Comparison of ENCODE assay signal across 9 mouse cellular contexts in the genomic region with DNA sequence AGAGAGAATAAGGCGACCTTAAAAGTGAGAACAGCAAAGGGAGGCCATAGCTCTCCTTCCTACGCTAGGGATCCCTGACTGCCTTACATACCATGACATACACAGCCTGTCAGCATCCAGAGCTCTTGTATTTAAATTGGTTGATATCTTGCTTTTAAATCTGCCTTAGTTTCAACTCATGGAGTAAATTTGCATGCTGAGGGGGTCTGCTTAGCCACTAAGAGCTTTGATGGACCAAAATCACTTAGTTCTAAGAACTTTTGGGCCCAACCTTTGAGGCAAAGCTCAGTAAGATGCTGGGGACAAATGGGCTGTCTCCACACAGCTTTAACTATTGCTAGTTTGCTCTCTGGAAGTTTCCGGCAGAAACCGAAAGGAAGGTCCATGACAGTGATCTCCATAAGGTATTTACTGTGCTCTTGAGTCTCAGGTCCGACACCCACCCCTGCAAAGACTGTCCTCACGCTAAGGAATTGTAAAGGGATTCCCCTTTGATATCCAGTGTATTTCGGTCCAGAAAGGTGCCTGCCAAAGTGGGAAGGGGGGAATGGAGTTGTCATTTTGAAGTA. TPM values are rescaled to one million over a fixed set of nuclear protein-coding genes. Genes with fewer than 3 reads are reported as not detected.
DNase-seq lines count a peak whose midpoint lies in the region; ATAC-seq and TF ChIP-seq lines count a peak whose summit lies in the region.
"Had no signal": no experiment of that assay in that cellular context is flagged by ENCODE, and none has a peak within 500 bp of the region (broad histone marks: within the 10 kb centered on the region; RNA-seq: fewer than 3 reads in every experiment).

No protein-coding gene starts in this region.

- no peak for ATAC-seq in lung, embryonic 15.5 days (ENCODE audit: borderline replicate concordance, extremely low read depth, low FRiP score, low TSS enrichment)
- no peak for ATAC-seq in embryonic facial prominence, embryonic 11.5 days (replicated peaks; ENCODE audit: insufficient number of reproducible peaks, low FRiP score, low TSS enrichment, low read depth)
- no peak for ATAC-seq in limb, embryonic 12.5 days (ENCODE audit: insufficient number of reproducible peaks, insufficient read depth, low FRiP score, low TSS enrichment, low read depth)

- WGBS in lung, embryonic 15.5 days, result 10% methylated on average over 7 of the region's 7 CpGs
- 28% methylated on average over 7 of the region's 7 CpGs for WGBS in embryonic facial prominence, embryonic 11.5 days
- WGBS in limb, embryonic 12.5 days, result 23% methylated on average over 7 of the region's 7 CpGs
- WGBS in small intestine, adult 2 months, result 22% methylated on average over 7 of the region's 7 CpGs

- H3K36me3 ChIP-seq in lung, embryonic 15.5 days, result no peaks in the 10 kb centered on the region
- no peaks in the 10 kb centered on the region for H3K36me3 ChIP-seq in embryonic facial prominence, embryonic 11.5 days (replicated peaks; ENCODE audit: control insufficient read depth, insufficient read depth, low read depth, low read length)
- H3K36me3 ChIP-seq in limb, embryonic 12.5 days, result no peaks in the 10 kb centered on the region
- H3K36me3 ChIP-seq in small intestine, adult 2 months (ENCODE audit: control insufficient read depth, insufficient read depth, low read length), result no peaks in the 10 kb centered on the region

- peak overlapping the region; percentile 51 for H3K9ac ChIP-seq in lung, embryonic 15.5 days
- H3K9ac ChIP-seq in embryonic facial prominence, embryonic 11.5 days (replicated peaks; ENCODE audit: low read length), result peak overlapping the region; percentile 81
- peak overlapping the region; percentile 66 for H3K9ac ChIP-seq in limb, embryonic 12.5 days (replicated peaks)

- no peaks in the 10 kb centered on the region for H3K9me3 ChIP-seq in lung, embryonic 15.5 days
- H3K9me3 ChIP-seq in embryonic facial prominence, embryonic 11.5 days (replicated peaks; ENCODE audit: control insufficient read depth, low read length), result no peaks in the 10 kb centered on the region
- H3K9me3 ChIP-seq in limb, embryonic 12.5 days, result no peaks in the 10 kb centered on the region

- no peak for TF ChIP-seq CTCF in small intestine, adult 2 months (IDR thresholded peaks at IDR 0.05; ENCODE audit: extremely low read depth, insufficient read length, insufficient replicate concordance, low read depth, low read length)

- H3K4me3 ChIP-seq in lung, embryonic 15.5 days, result peak overlapping the region; percentile 41
- peak overlapping the region; percentile 49 for H3K4me3 ChIP-seq in embryonic facial prominence, embryonic 11.5 days (ENCODE audit: low read depth, low read length)
- H3K4me3 ChIP-seq in limb, embryonic 12.5 days (replicated peaks), result peak overlapping the region; percentile 41
- no peak overlapping the region; the same call in 1 of the 2 replicates for H3K4me3 ChIP-seq in small intestine, adult 2 months (ENCODE audit: low read depth, low read length)

- H3K27me3 ChIP-seq in lung, embryonic 15.5 days, result no peaks in the 10 kb centered on the region
- no peaks in the 10 kb centered on the region for H3K27me3 ChIP-seq in embryonic facial prominence, embryonic 11.5 days (ENCODE audit: control insufficient read depth, insufficient read depth, low read length)
- H3K27me3 ChIP-seq in limb, embryonic 12.5 days, result no peaks in the 10 kb centered on the region
- H3K27me3 ChIP-seq in small intestine, adult 2 months (ENCODE audit: control insufficient read depth, insufficient read depth, low read length), result no peaks in the 10 kb centered on the region

- peak overlapping the region; percentile 66 for H3K4me2 ChIP-seq in lung, embryonic 15.5 days
- peak overlapping the region; percentile 56 for H3K4me2 ChIP-seq in embryonic facial prominence, embryonic 11.5 days (ENCODE audit: low read depth, low read length)
- H3K4me2 ChIP-seq in limb, embryonic 12.5 days, result peak overlapping the region; percentile 56

- no peak for TF ChIP-seq POLR2A in small intestine, adult 2 months (IDR thresholded peaks at IDR 0.05; ENCODE audit: low read depth, low read length)

- DNase-seq in lung, postnatal 10 days, result no peak
- DNase-seq in embryonic facial prominence, embryonic 11.5 days (ENCODE audit: low spot score), result peak; percentile 57
- no peak for DNase-seq in cerebellum, adult 8-10 months
- DNase-seq in cerebellum, adult 11-12 months, result no peak
- DNase-seq in layer of hippocampus, postnatal 14 days (ENCODE audit: low spot score in 2 of 2), result no peak

- peak overlapping the region; percentile 70 for H3K27ac ChIP-seq in lung, embryonic 15.5 days
- peak overlapping the region; percentile 88 for H3K27ac ChIP-seq in embryonic facial prominence, embryonic 11.5 days (replicated peaks; ENCODE audit: low read depth, low read length)
- H3K27ac ChIP-seq in limb, embryonic 12.5 days, result peak overlapping the region; percentile 84
- H3K27ac ChIP-seq in small intestine, adult 2 months (ENCODE audit: insufficient read depth, low read depth, low read length), result peak overlapping the region; percentile 17; the same call in 1 of the 2 replicates

- H3K4me1 ChIP-seq in lung, embryonic 15.5 days, result peaks cover 30% of the 10 kb centered on the region
- H3K4me1 ChIP-seq in embryonic facial prominence, embryonic 11.5 days (ENCODE audit: control insufficient read depth, insufficient read depth, low read length), result no peaks in the 10 kb centered on the region
- peaks cover 22% of the 10 kb centered on the region for H3K4me1 ChIP-seq in limb, embryonic 12.5 days (replicated peaks)
- H3K4me1 ChIP-seq in small intestine, adult 2 months (ENCODE audit: control insufficient read depth, insufficient read depth, insufficient read length, low read length), result no peaks in the 10 kb centered on the region; the same call in 1 of the 2 replicates

RNA-seq across cellular contexts. Expression of gene Hist2h3c2, which starts 1.5 kb away (rescaled TPM):
- polyA plus RNA-seq in lung, embryonic 15.5 days (2015; fragmentation: Nextera tagmentation; extraction: Ambion mirVana), result 9.8 and 13.7 TPM in 2 replicates
- 9.8 and 11.8 TPM in 2 replicates for polyA plus RNA-seq in embryonic facial prominence, embryonic 11.5 days (2014; fragmentation: Nextera tagmentation; extraction: Ambion mirVana)
- polyA plus RNA-seq in limb, embryonic 12.5 days (2016; fragmentation: Nextera tagmentation; extraction: Ambion mirVana), result 9.0 and 11.9 TPM in 2 replicates
- polyA plus RNA-seq in small intestine, adult 2 months (2012; rRNA removed), result 59.1 and 109 TPM in 2 replicates
- total RNA-seq in layer of hippocampus, postnatal 14 days (2021), result 10 to 100 TPM; 11.3 to 14.7 TPM

RNA-seq across cellular contexts. Expression of gene Hist2h2aa2, which starts 2.7 kb away (rescaled TPM):
- polyA plus RNA-seq in lung, embryonic 15.5 days (2015; fragmentation: Nextera tagmentation; extraction: Ambion mirVana), result 58.4 and 70.0 TPM in 2 replicates
- 45.8 and 51.6 TPM in 2 replicates for polyA plus RNA-seq in embryonic facial prominence, embryonic 11.5 days (2014; fragmentation: Nextera tagmentation; extraction: Ambion mirVana)
- polyA plus RNA-seq in limb, embryonic 12.5 days (2016; fragmentation: Nextera tagmentation; extraction: Ambion mirVana), result 50.0 and 66.0 TPM in 2 replicates
- polyA plus RNA-seq in small intestine, adult 2 months (2012; rRNA removed), result 248 and 339 TPM in 2 replicates
- 100 to 1,000 TPM; 248 to 267 TPM for total RNA-seq in layer of hippocampus, postnatal 14 days (2021)

RNA-seq across cellular contexts. Expression of gene Hist2h2aa1, which starts 7.9 kb away (rescaled TPM):
- 20.4 and 20.5 TPM in 2 replicates for polyA plus RNA-seq in lung, embryonic 15.5 days (2015; fragmentation: Nextera tagmentation; extraction: Ambion mirVana)
- polyA plus RNA-seq in embryonic facial prominence, embryonic 11.5 days (2014; fragmentation: Nextera tagmentation; extraction: Ambion mirVana), result 7.0 and 15.3 TPM in 2 replicates
- 17.4 and 36.2 TPM in 2 replicates for polyA plus RNA-seq in limb, embryonic 12.5 days (2016; fragmentation: Nextera tagmentation; extraction: Ambion mirVana)
- 485 and 622 TPM in 2 replicates for polyA plus RNA-seq in small intestine, adult 2 months (2012; rRNA removed)
- 1 to 10 TPM; 6.7 to 8.0 TPM for total RNA-seq in layer of hippocampus, postnatal 14 days (2021)

RNA-seq across cellular contexts. Expression of gene Hist2h3c1, which starts 9.1 kb away (rescaled TPM):
- polyA plus RNA-seq in lung, embryonic 15.5 days (2015; fragmentation: Nextera tagmentation; extraction: Ambion mirVana), result 0.45 and 1.9 TPM in 2 replicates
- polyA plus RNA-seq in embryonic facial prominence, embryonic 11.5 days (2014; fragmentation: Nextera tagmentation; extraction: Ambion mirVana), result 0.50 and 1.8 TPM in 2 replicates
- polyA plus RNA-seq in limb, embryonic 12.5 days (2016; fragmentation: Nextera tagmentation; extraction: Ambion mirVana), result 0.35 TPM in 1 of 2 replicates, not detected in the other
- not detected in 2 replicates for polyA plus RNA-seq in small intestine, adult 2 months (2012; rRNA removed)
- not detected for total RNA-seq in layer of hippocampus, postnatal 14 days (2021)
- polyA plus RNA-seq: cortical plate, adult 2 months had no signal

RNA-seq across cellular contexts. Expression of gene Hist2h2be, which starts 16.5 kb away (rescaled TPM):
- polyA plus RNA-seq in lung, embryonic 15.5 days (2015; fragmentation: Nextera tagmentation; extraction: Ambion mirVana), result 7.2 and 7.4 TPM in 2 replicates
- 11.5 and 12.4 TPM in 2 replicates for polyA plus RNA-seq in embryonic facial prominence, embryonic 11.5 days (2014; fragmentation: Nextera tagmentation; extraction: Ambion mirVana)
- polyA plus RNA-seq in limb, embryonic 12.5 days (2016; fragmentation: Nextera tagmentation; extraction: Ambion mirVana), result 9.9 and 10.4 TPM in 2 replicates
- polyA plus RNA-seq in small intestine, adult 2 months (2012; rRNA removed), result 0.96 and 1.4 TPM in 2 replicates
- 1 to 10 TPM; 4.0 to 4.8 TPM for total RNA-seq in layer of hippocampus, postnatal 14 days (2021)

Comparison
In these comparisons a context has a peak if more than half of its experiments do, and no peak if none do; other contexts are left out.
1. H3K27ac ChIP-seq: peak in every context shown above with its lines; median percentile 88 in embryonic facial prominence, embryonic 11.5 days; 84 in limb, embryonic 12.5 days; 70 in lung, embryonic 15.5 days; 17 in small intestine, adult 2 months.
2. RNA of gene Hist2h2aa1, which starts 7.9 kb away (polyA plus RNA-seq): 485 to 622 TPM in small intestine, adult 2 months; 17.4 to 36.2 TPM in limb, embryonic 12.5 days, 20.4 to 20.5 TPM in lung, embryonic 15.5 days and 7.0 to 15.3 TPM in embryonic facial prominence, embryonic 11.5 days; every median in the first group is over 10 times any median in the second.
3. Peak in every context shown above with its lines, with median percentiles within 50 percentile points of each other: H3K4me2 ChIP-seq and H3K9ac ChIP-seq.